Comparison of ENCODE assay signal across 12 mouse cellular contexts in the genomic region with DNA sequence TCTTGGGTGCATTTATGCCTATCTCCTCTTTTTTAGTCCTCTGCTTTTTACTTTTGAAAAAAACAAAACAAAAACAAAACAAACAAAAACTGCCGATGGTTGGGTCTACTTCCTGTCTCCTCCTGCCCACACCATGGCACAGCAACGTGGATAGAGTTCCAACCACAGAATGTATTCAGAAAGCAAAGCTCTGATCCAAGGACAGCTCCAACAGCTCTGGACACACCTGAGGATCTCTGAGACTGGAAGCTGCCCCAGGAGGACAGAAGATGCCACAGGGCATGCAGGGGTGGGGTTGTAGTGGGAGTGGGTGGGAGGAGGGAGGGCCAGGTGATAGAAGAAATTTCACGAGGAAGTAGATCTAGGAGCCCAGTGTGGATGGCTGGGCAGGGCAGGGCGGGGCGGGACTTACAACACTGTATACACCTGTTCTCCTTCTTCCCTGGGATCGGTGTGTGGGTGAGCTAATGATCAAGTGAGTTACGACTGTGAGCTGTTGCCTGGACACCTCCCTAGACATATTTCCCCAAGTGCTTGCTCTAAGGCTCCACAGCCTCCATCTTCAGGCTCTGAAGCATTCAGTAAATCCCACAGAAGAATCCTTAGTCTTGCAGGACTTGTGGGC.
"Had no signal": no experiment of that assay in that cellular context is flagged by ENCODE, and none has a peak within 500 bp of the region (broad histone marks: within the 10 kb centered on the region; RNA-seq: fewer than 3 reads in every experiment).

No protein-coding gene starts in this region.

- DNase-seq: kidney, postnatal 10 days; kidney, postnatal 4 days; lung, embryonic 14.5 days; retina, postnatal 1 day; right cerebral cortex, postnatal 4 days; thymus, postnatal 4 days had no signal

- H3K4me1 ChIP-seq: limb, embryonic 15.5 days; liver, embryonic 12.5 days; midbrain, embryonic 12.5 days; neural tube, embryonic 13.5 days had no signal

- ATAC-seq: inflammation-experienced regulatory T-cells, adult 6 months; liver, embryonic 12.5 days; midbrain, embryonic 16.5 days had no signal

- H3K36me3 ChIP-seq: limb, embryonic 15.5 days; liver, embryonic 12.5 days; midbrain, embryonic 12.5 days; neural tube, embryonic 13.5 days had no signal

- H3K9ac ChIP-seq: limb, embryonic 15.5 days; liver, embryonic 12.5 days; lung, embryonic 14.5 days; midbrain, embryonic 12.5 days; neural tube, embryonic 13.5 days had no signal

- H3K27me3 ChIP-seq: limb, embryonic 15.5 days; liver, embryonic 12.5 days; midbrain, embryonic 12.5 days; neural tube, embryonic 13.5 days had no signal

- H3K4me2 ChIP-seq: limb, embryonic 15.5 days; liver, embryonic 12.5 days; lung, embryonic 14.5 days; midbrain, embryonic 12.5 days; neural tube, embryonic 13.5 days had no signal

- H3K27ac ChIP-seq: limb, embryonic 15.5 days; liver, embryonic 12.5 days; midbrain, embryonic 12.5 days; neural tube, embryonic 13.5 days had no signal

- H3K4me3 ChIP-seq: limb, embryonic 15.5 days; liver, embryonic 12.5 days; midbrain, embryonic 12.5 days; neural tube, embryonic 13.5 days had no signal

- H3K9me3 ChIP-seq: limb, embryonic 15.5 days; liver, embryonic 12.5 days; midbrain, embryonic 12.5 days; neural tube, embryonic 13.5 days had no signal
